Mouse (Mus musculus): Measurements from ENCODE around the gene Ptprd.

The Ptprd gene

DNA sequence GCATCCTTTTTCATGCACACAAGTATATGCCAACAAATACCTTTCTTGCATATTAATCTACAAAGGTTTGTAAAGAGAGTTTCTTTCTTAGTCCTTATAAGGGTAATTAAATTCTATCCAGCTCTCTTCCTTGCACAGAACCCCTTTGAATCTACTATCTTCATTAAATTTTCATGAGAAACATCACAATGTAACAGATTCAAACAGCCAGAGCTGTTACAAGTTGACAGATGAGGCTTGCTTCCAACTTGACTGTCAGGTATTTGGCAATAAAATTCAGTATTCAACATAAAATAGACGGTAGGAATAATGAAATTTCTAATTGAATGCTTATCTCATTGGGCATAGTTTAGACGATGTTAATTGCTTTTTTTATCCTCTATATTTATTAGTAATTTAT is 2067.4 kb downstream of the Ptprd start:
- TF ChIP-seq GATA4 (IDR thresholded peaks at IDR 0.05; ENCODE audit: insufficient replicate concordance, low read length): no peak

DNA sequence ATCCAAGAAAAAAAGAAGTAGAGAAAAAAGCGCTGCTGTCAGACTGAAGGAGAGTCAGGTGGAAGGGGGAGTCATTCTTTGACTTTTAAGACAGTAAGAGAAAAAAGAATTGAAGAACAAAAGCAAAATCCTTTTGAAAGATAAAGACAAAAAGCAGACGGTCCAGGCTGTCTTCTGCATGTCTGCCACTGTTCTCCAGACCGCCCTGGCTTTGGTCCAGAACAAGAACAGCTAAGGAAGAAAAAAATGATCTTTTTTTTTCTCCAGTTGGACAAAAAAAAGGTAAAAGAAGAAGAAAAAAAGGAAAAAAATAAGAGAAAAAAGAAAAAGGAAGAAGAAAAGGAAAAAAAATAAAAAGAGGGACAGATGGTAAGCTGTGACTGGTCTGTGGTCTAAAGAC is 2073.9 kb downstream of the Ptprd start:
- TF ChIP-seq GATA4 (IDR thresholded peaks at IDR 0.05; ENCODE audit: insufficient replicate concordance, low read length): no peak

DNA sequence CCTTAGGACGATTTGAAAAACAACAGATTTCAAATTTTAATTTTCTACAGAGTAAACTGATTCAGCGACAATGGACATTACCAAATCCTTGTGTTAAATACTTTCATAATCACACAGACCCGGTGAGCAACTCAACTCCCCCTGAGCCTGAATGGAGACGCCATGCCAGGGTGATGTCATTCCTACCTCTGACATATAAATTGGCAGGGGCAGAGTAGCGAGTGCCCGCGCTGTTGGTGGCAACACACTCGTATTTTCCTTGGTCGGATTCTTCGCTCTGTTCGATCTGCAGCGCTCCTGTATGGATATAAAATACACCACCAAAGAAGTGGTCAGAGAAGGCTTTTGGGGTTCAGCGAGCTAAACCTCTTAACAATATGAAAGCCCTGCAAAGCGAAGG is 2075.1 kb downstream of the Ptprd start:
- no peak for TF ChIP-seq GATA4 (IDR thresholded peaks at IDR 0.05; ENCODE audit: insufficient replicate concordance, low read length)

DNA sequence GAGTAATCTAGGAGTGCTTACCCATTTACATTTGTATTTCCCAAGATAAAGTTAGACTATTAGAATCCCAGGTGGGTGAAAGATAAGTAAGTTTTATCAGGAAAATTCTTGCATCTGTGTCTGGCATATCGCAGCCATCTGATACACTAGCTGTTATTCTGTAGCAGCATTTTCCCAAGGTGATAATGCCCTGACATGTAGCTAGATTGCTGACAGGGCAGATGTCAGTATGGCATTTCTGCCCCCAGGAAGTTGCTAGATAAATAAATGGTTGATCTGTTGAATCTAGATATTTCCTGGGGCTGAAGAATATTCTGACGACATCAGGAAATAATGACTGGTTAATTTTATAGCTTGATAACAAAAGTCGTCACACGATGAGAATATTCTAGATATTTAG is 2119.9 kb downstream of the Ptprd start:
- TF ChIP-seq GATA4 (IDR thresholded peaks at IDR 0.05; ENCODE audit: insufficient replicate concordance, low read length): no peak

DNA sequence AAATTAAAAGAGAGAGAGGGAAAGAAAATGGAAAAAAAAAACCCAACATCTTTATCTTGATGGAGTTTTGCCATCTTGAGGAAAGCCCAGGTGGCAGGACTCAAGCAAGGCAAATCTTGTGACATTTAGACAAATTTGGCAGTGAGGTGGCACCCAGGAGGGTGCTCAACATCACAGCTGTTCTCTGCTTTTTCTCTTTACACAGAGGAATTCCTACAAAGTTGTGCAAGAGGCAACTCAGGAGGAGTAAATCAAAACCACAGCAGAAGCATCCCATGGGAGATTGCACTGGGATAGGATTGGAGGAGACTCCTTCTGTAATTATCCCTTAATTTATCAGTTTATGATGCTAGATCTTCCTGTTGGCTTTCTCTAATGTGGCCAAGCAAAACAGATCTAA is 2121.9 kb downstream of the Ptprd start:
- TF ChIP-seq GATA4 (IDR thresholded peaks at IDR 0.05; ENCODE audit: insufficient replicate concordance, low read length): no peak

DNA sequence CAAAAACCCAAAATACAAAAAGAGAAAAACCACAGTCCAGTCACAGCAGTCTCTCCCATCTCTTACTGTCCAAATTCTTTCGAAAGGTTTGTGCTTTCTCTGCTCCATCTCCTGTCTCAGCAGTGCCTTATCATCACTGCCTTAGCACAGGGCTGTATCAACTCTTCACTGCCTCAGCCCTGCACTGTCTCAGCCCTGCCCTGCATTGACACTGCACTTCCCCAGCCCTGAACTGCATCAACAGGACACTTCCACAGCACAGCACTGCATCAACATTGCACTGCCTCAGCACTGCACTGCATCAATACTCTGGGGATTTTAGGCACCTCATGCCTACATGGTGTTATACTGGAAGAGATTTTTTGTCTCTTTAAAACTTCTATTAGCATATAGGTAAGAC is 2135.7 kb downstream of the Ptprd start:
- TF ChIP-seq GATA4 (IDR thresholded peaks at IDR 0.05; ENCODE audit: insufficient replicate concordance, low read length): no peak

DNA sequence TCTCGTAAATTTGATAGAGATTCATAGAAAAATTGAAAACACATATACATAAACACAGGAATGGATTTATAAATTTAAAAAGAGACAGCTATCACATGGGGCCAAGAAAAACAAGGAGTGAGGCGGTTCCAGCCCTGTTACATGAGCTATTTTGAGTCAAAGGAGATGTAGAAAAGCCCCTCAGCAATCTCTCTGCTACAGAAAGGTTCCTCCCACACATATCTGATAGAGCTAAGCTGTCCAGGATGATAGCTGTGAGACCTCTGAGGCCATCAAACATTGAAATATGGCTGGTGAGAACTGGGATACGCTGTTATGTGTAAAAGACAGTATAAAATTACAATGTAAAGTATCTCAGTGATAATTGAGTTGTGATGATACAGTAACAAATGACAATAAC is 2138.5 kb downstream of the Ptprd start:
- no peak for TF ChIP-seq GATA4 (IDR thresholded peaks at IDR 0.05; ENCODE audit: insufficient replicate concordance, low read length)

DNA sequence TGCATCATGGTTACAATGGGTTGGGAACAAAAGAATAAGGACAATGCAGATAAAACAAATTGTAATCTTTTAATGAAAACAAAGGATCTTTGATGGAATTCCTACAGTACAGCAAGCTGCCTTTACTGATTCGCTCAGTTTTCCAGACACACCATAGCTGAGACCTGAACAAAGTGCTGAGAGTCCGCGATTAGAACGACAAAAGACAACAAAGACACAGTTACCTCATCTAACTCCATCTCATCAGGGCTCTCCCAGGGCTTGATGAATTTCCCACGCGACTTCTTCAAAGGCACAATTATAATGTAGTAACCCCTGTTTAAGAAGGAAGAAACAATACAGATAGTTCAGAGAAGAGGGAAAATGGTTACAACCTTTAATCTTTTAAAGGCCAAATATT is 2140.0 kb downstream of the Ptprd start:
- TF ChIP-seq GATA4 (IDR thresholded peaks at IDR 0.05; ENCODE audit: insufficient replicate concordance, low read length): no peak

DNA sequence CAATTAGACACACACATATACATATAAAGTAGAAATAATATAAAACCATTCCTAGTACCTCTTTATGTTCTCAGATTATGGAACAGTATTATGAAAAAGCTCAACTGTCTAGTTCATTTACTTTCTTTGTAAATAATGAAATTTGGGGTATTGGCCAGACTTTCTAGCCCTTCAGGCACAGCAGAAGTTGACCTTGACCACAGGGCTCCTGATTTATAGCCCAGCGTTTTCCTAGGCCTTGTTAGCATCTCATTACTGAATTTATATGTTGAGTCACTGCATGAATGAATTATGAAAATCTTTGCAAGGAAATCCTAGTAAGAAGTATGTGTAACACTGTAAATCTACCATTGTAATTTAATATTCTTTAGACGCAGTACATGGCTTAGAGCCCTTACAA is 2154.9 kb downstream of the Ptprd start:
- no peak for TF ChIP-seq GATA4 (IDR thresholded peaks at IDR 0.05; ENCODE audit: insufficient replicate concordance, low read length)

DNA sequence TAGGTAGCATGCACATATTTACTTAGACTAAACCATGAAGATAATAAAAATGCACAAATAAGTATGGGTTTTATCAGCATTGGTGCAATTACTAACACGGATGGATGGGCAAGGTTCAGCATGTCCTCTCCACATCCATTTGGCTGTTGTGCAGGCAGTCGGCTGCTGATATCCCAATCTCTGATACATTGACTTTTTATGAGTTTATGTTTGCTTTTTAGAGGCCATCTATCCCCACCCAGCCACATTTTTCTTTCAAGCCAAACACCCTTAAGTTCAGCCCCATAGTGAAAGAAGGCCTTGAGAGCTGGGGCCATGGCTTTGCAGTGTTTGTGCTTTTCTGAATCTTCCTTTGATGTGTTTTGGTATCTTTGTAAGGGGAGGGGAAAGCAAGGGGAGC is 2166.1 kb downstream of the Ptprd start:
- TF ChIP-seq GATA4 (IDR thresholded peaks at IDR 0.05; ENCODE audit: insufficient replicate concordance, low read length): no peak

DNA sequence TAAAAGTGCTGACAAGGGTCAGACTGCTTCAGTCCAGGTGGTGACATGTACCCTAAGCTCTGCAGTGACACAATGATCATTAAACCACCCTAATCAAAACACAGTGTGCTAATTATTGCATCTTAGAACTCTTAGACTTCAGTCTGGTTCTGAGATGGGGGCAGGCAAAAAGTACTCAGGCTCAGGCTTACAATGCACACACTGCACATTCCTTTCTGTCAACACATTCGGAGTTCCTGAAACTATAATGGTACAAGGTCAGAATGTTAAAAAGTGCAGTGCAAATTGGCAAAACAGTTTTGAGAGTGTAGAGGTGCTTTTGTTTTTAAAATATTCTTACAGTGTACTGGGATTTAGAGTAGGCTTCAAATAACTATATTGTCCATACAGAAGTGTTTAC is 2167.0 kb downstream of the Ptprd start:
- TF ChIP-seq GATA4 (IDR thresholded peaks at IDR 0.05; ENCODE audit: insufficient replicate concordance, low read length): no peak

DNA sequence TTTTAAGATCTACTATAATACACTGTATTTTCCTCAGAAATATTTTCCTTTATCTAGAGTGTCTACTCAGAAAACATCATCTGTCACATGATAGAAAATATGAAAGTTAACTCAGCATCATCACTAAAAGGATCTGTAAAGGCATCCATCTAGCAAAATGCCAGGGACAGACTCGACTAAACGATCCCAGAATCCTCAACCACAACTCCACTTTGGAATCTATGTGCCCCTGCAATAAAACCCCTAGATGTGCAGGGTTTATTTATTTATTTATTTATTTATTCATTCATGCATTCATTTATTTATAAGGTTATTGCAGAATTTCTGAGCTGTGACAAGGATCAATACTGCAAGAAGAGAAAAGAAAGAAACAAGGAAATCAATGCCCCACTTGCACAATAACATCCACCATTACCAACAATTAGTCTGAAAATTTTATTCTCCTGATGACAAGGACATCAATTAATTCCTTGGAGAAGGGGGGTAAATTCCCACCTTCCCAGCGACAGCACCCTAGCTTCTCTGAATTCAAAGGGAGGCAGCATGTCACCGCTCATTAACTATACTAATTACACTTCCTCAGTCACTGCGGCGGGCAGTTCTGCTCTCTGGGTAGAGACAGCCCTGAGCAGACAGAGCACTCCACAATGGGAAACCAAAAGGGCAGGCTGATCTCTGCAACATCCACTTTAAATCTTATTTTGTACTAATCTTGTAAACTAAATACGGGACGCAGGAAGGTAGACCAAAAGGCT is 2186.0 kb downstream of the Ptprd start:
- TF ChIP-seq GATA4 (IDR thresholded peaks at IDR 0.05; ENCODE audit: insufficient replicate concordance, low read length): no peak

DNA sequence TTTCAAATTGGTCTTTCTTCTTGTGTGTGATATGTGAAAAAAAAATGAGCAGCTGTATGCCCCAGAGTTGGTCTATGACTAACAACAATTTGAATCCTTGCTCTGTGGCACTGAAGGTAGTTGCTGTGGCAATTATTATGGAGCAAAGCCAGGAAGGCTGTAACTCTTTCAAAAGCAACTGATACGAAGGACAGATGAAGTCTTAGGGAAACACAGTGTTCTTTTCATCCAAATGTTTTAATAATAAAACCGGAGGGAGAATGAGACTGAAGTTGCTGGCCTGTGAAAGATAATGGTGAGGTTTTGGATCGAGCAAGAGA is 2187.3 kb downstream of the Ptprd start:
- no peak for TF ChIP-seq GATA4 (IDR thresholded peaks at IDR 0.05; ENCODE audit: insufficient replicate concordance, low read length)

DNA sequence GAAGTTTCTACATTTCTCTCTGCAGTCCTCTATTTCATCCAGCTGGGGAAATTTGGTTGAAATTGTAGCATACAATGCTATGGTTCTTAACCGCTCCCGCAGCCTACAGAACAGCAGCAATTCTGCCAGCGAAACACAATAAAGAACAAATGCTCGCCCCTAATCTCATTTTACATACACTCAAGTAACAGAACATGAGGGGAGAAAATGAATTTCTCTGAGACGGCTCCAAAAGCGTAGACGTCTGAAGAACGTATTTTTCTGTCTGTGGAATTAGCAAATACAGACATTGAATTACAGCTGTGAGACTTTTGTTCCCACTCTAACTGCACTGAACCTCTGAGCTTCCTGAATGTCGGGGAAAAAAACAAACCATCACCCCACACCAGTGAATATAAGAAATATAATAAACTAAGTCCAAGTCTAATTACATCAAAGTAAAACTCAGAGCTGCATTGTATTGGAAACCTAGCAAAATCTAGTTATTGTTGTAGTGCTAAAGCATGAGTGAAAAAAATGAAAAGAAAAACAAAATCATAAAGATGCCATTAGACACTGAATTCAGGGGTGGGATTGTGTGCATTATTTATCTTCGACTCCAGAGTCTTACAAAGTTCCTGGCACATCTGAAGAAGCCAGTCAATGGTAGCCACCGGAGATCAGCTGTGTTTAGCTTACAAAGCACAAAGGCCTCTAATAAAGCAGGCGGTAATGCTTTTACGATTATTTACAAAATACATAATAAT is 2187.8 kb downstream of the Ptprd start:
- no peak for TF ChIP-seq GATA4 (IDR thresholded peaks at IDR 0.05; ENCODE audit: insufficient replicate concordance, low read length)

DNA sequence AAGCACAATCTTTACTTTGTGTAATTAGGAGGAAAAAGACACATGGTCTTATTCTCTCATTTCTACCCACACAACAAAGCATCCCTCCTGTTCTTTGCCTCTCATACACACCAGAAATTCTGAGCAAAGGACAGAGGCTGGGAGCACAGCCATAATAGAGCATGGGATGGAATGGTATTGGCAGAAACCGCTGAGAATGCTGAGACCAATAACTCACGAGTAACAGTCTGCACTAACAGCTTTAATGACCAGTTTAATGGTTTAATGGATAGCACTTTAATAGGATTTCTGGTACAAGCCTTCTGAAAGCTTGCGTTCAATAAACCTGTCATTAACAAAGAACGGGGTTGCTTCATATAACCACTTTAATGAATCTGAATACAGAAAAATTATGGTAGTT is 2190.1 kb downstream of the Ptprd start:
- TF ChIP-seq GATA4 (IDR thresholded peaks at IDR 0.05; ENCODE audit: insufficient replicate concordance, low read length): no peak

DNA sequence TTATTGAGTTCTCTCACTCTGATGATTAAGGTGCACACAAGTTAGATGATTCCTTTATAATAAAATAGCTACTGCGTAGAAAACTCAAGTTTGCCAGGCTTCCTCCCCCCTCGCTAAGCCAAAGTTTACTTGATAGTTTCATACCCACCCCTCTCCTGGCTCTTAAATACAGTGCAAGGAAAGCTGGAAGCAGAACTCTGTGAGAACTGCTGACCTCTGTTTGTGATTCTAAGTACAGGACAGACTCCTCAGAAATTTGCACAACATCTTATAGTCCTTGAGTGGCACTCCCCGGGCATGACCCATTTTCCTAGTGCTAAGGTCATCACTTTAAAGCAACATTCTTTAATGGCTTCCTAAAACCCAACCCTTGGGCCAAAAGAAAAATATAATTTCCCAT is 2196.7 kb downstream of the Ptprd start:
- no peak for TF ChIP-seq GATA4 (IDR thresholded peaks at IDR 0.05; ENCODE audit: insufficient replicate concordance, low read length)
